Mouse (Mus musculus): ENCODE measurements around the gene Ifit1bl2.
A peak's percentile ranks its signal among the peaks of the same experiment; 100 is the strongest.
"Not testable (repeated sequence)": the region's sequence is repeated elsewhere in the genome, so short reads cannot be mapped to it uniquely, and the experiment has no call there.

GRCm38 (mm10) chr19:34585740-34586458 is 54.6 kb downstream of the Ifit1bl2 start:
- TF ChIP-seq POLR2A (IDR thresholded peaks at IDR 0.05; ENCODE audit: extremely low read depth, insufficient read depth, low read length), result not testable (repeated sequence)
- TF ChIP-seq CTCF (IDR thresholded peaks at IDR 0.05; ENCODE audit: low read depth, low read length), result 0 out of 2 replicates have a peak, but pooled peaks have one; percentile 4
